Mouse (Mus musculus): Measurements from ENCODE around the gene Olfr26. TPM values are rescaled to one million over a fixed set of nuclear protein-coding genes. Genes with fewer than 3 reads are reported as not detected.
"Not testable (repeated sequence)": the region's sequence is repeated elsewhere in the genome, so short reads cannot be mapped to it uniquely, and the experiment has no call there.

The Olfr26 gene
- not detected in 2 replicates for polyA plus RNA-seq (2012; ENCODE audit: insufficient read depth, insufficient read length, missing spikeins)

GRCm38 (mm10) chr9:38854760-38855159 lies at the start of gene Olfr26:
Gene Olfr26, plus strand, starts transcription at chr9:38855060.
- H3K4me3 ChIP-seq (ENCODE audit: insufficient read depth, low read depth, low read length): no peak within 1 kb of the TSS
- no peak within 1 kb of the TSS for H3K27ac ChIP-seq (replicated peaks; ENCODE audit: low read depth, low read length)
- no peaks in the 10 kb centered on the region for H3K4me1 ChIP-seq (ENCODE audit: control insufficient read depth, insufficient read depth, insufficient read length, low read length)

- Histone ChIP-seq H3K4me1 (ENCODE audit: control insufficient read depth, insufficient read depth, insufficient read length, low read length) (no peaks in the 10 kb centered on the region), H3K4me3 (ENCODE audit: insufficient read depth, low read depth, low read length) (no peak overlapping the region)
Measured at GRCm38 (mm10) chr9:38805696-38806095, 49.2 kb upstream of the Olfr26 start.

GRCm38 (mm10) chr9:38814314-38814713 lies 40.5 kb upstream of the Olfr26 start, which contains the start of gene Olfr922:
Gene Olfr922, plus strand, starts transcription at chr9:38814614.
- Histone ChIP-seq H3K4me3 (ENCODE audit: insufficient read depth, low read depth, low read length) (no peak within 1 kb of the TSS), H3K4me1 (ENCODE audit: control insufficient read depth, insufficient read depth, insufficient read length, low read length) (no peaks in the 10 kb centered on the region), H3K27ac (replicated peaks; ENCODE audit: low read depth, low read length) (no peak within 1 kb of the TSS)

More at GRCm38 (mm10) chr9:38805696-38806095, 49.2 kb upstream of the Olfr26 start:
- no peak overlapping the region for H3K27ac ChIP-seq (replicated peaks; ENCODE audit: low read depth, low read length)

GRCm38 (mm10) chr9:38815458-38815986 lies 39.3 kb upstream of the Olfr26 start:
- no peak overlapping the region for H3K4me3 ChIP-seq (ENCODE audit: insufficient read depth, low read depth, low read length)
- no peak overlapping the region for H3K27ac ChIP-seq (replicated peaks; ENCODE audit: low read depth, low read length)
- no peaks in the 10 kb centered on the region for H3K4me1 ChIP-seq (ENCODE audit: control insufficient read depth, insufficient read depth, insufficient read length, low read length)

GRCm38 (mm10) chr9:38826245-38826644 lies 28.6 kb upstream of the Olfr26 start, which contains the start of gene Olfr923:
Gene Olfr923, plus strand, starts transcription at chr9:38826545.
- Histone ChIP-seq H3K4me1 (ENCODE audit: control insufficient read depth, insufficient read depth, insufficient read length, low read length) (no peaks in the 10 kb centered on the region), H3K27ac (replicated peaks; ENCODE audit: low read depth, low read length) (no peak within 1 kb of the TSS), H3K4me3 (ENCODE audit: insufficient read depth, low read depth, low read length) (no peak within 1 kb of the TSS)

GRCm38 (mm10) chr9:38833027-38833426 lies 21.8 kb upstream of the Olfr26 start:
- Histone ChIP-seq H3K4me3 (ENCODE audit: insufficient read depth, low read depth, low read length) (no peak overlapping the region), H3K4me1 (ENCODE audit: control insufficient read depth, insufficient read depth, insufficient read length, low read length) (no peaks in the 10 kb centered on the region), H3K27ac (replicated peaks; ENCODE audit: low read depth, low read length) (no peak overlapping the region)

- no peak within 1 kb of the TSS for H3K4me3 ChIP-seq (ENCODE audit: insufficient read depth, low read depth, low read length)
- H3K27ac ChIP-seq (replicated peaks; ENCODE audit: low read depth, low read length): no peak within 1 kb of the TSS
- H3K4me1 ChIP-seq (ENCODE audit: control insufficient read depth, insufficient read depth, insufficient read length, low read length): no peaks in the 10 kb centered on the region
Measured at GRCm38 (mm10) chr9:38844149-38844548, 10.7 kb upstream of the Olfr26 start, which contains the start of gene Olfr924. Gene Olfr924, plus strand, starts transcription at chr9:38844449.

- not testable (repeated sequence) for H3K4me1 ChIP-seq (ENCODE audit: control insufficient read depth, insufficient read depth, insufficient read length, low read length); H3K27ac ChIP-seq (replicated peaks; ENCODE audit: low read depth, low read length); H3K4me3 ChIP-seq (ENCODE audit: insufficient read depth, low read depth, low read length)
Measured at GRCm38 (mm10) chr9:38874880-38875279, 20.0 kb downstream of the Olfr26 start.

GRCm38 (mm10) chr9:38876826-38877225 lies 22.0 kb downstream of the Olfr26 start, which contains the start of gene Olfr926:
Gene Olfr926, plus strand, starts transcription at chr9:38877126.
- H3K4me1 ChIP-seq (ENCODE audit: control insufficient read depth, insufficient read depth, insufficient read length, low read length): no peaks in the 10 kb centered on the region
- H3K27ac ChIP-seq (replicated peaks; ENCODE audit: low read depth, low read length): no peak within 1 kb of the TSS
- H3K4me3 ChIP-seq (ENCODE audit: insufficient read depth, low read depth, low read length): no peak within 1 kb of the TSS

Other genes starting within 250 kb of the Olfr26 start
- gene Olfr914, start 250.0 kb upstream of the Olfr26 start, polyA plus RNA-seq (2012; ENCODE audit: insufficient read depth, insufficient read length, missing spikeins): not detected in 2 replicates
- gene Olfr916, start 195.2 kb upstream of the Olfr26 start, polyA plus RNA-seq (2012; ENCODE audit: insufficient read depth, insufficient read length, missing spikeins): not detected in 2 replicates
- not detected in 2 replicates for gene Olfr917, start 189.2 kb upstream of the Olfr26 start, polyA plus RNA-seq (2012; ENCODE audit: insufficient read depth, insufficient read length, missing spikeins)
- not detected in 2 replicates for gene Olfr918, start 180.5 kb upstream of the Olfr26 start, polyA plus RNA-seq (2012; ENCODE audit: insufficient read depth, insufficient read length, missing spikeins)
- gene Olfr919, start 151.4 kb upstream of the Olfr26 start, polyA plus RNA-seq (2012; ENCODE audit: insufficient read depth, insufficient read length, missing spikeins): not detected in 2 replicates
- gene Vwa5a, start 136.8 kb upstream of the Olfr26 start, polyA plus RNA-seq (2012; ENCODE audit: insufficient read depth, insufficient read length, missing spikeins): 28.3 and 35.4 TPM in 2 replicates
- not detected in 2 replicates for gene Olfr920, start 102.8 kb upstream of the Olfr26 start, polyA plus RNA-seq (2012; ENCODE audit: insufficient read depth, insufficient read length, missing spikeins)
- not detected in 2 replicates for gene Olfr921, start 82.0 kb upstream of the Olfr26 start, polyA plus RNA-seq (2012; ENCODE audit: insufficient read depth, insufficient read length, missing spikeins)
- gene Olfr922, start 40.4 kb upstream of the Olfr26 start, polyA plus RNA-seq (2012; ENCODE audit: insufficient read depth, insufficient read length, missing spikeins): not detected in 2 replicates
- gene Olfr923, start 28.5 kb upstream of the Olfr26 start, polyA plus RNA-seq (2012; ENCODE audit: insufficient read depth, insufficient read length, missing spikeins): not detected in 2 replicates
- not detected in 2 replicates for gene Olfr924, start 10.6 kb upstream of the Olfr26 start, polyA plus RNA-seq (2012; ENCODE audit: insufficient read depth, insufficient read length, missing spikeins)
- not detected in 2 replicates for gene Olfr926, start 22.1 kb downstream of the Olfr26 start, polyA plus RNA-seq (2012; ENCODE audit: insufficient read depth, insufficient read length, missing spikeins)
- gene Olfr930, start 74.7 kb downstream of the Olfr26 start, polyA plus RNA-seq (2012; ENCODE audit: insufficient read depth, insufficient read length, missing spikeins): not detected in 2 replicates
- not detected in 2 replicates for gene Olfr933, start 117.3 kb downstream of the Olfr26 start, polyA plus RNA-seq (2012; ENCODE audit: insufficient read depth, insufficient read length, missing spikeins)
- gene Olfr934, start 133.3 kb downstream of the Olfr26 start, polyA plus RNA-seq (2012; ENCODE audit: insufficient read depth, insufficient read length, missing spikeins): not detected in 2 replicates
- gene Olfr935, start 144.6 kb downstream of the Olfr26 start, polyA plus RNA-seq (2012; ENCODE audit: insufficient read depth, insufficient read length, missing spikeins): not detected in 2 replicates
- not detected in 2 replicates for gene Olfr146, start 168.3 kb downstream of the Olfr26 start, polyA plus RNA-seq (2012; ENCODE audit: insufficient read depth, insufficient read length, missing spikeins)
- not detected in 2 replicates for gene Olfr937, start 209.9 kb downstream of the Olfr26 start, polyA plus RNA-seq (2012; ENCODE audit: insufficient read depth, insufficient read length, missing spikeins)
- gene Olfr938, start 223.8 kb downstream of the Olfr26 start, polyA plus RNA-seq (2012; ENCODE audit: insufficient read depth, insufficient read length, missing spikeins): not detected in 2 replicates